In genomic region chr7:38019770-38020169, GRCm38 (mm10) we compare ENCODE assay signal across 7 mouse cellular contexts. TPM values are rescaled to one million over a fixed set of nuclear protein-coding genes. Genes with fewer than 3 reads are reported as not detected.
DNase-seq lines count a peak whose midpoint lies in the region; ATAC-seq and TF ChIP-seq lines count a peak whose summit lies in the region.

No protein-coding gene starts in this region.

- no peak for TF ChIP-seq CTCF in olfactory bulb, adult 2 months (IDR thresholded peaks at IDR 0.05; ENCODE audit: insufficient read depth, low read depth, low read length)

- DNase-seq in lung, postnatal 14 days: no peak
- no peak for DNase-seq in forebrain, embryonic 11.5 days (ENCODE audit: low spot score)
- no peak for DNase-seq in frontal cortex, adult 2 months (ENCODE audit: extremely low spot score in 1 of 2, low spot score in 1 of 2)
- no peak for DNase-seq in thymus, adult 18-20 months

- H3K9me3 ChIP-seq in lung, embryonic 15.5 days: no peaks in the 10 kb centered on the region
- no peaks in the 10 kb centered on the region for H3K9me3 ChIP-seq in forebrain, embryonic 11.5 days (ENCODE audit: control insufficient read depth, low read length)
- no peaks in the 10 kb centered on the region for H3K9me3 ChIP-seq in limb, embryonic 12.5 days

- H3K4me3 ChIP-seq in lung, embryonic 15.5 days: peak overlapping the region; percentile 97
- no peak overlapping the region; the same call in 1 of the 2 replicates for H3K4me3 ChIP-seq in forebrain, embryonic 11.5 days (ENCODE audit: low read depth, low read length)
- peak overlapping the region; percentile 89 for H3K4me3 ChIP-seq in limb, embryonic 12.5 days (replicated peaks)
- H3K4me3 ChIP-seq in olfactory bulb, adult 2 months (ENCODE audit: insufficient read depth, low read depth, low read length): peak overlapping the region; percentile 80

- H3K4me1 ChIP-seq in lung, embryonic 15.5 days: peaks cover 14% of the 10 kb centered on the region; the same call in 1 of the 2 replicates
- H3K4me1 ChIP-seq in forebrain, embryonic 11.5 days (replicated peaks; ENCODE audit: control insufficient read depth, insufficient read depth, low read length): no peaks in the 10 kb centered on the region
- no peaks in the 10 kb centered on the region for H3K4me1 ChIP-seq in limb, embryonic 12.5 days (replicated peaks)
- H3K4me1 ChIP-seq in olfactory bulb, adult 2 months (ENCODE audit: control insufficient read depth, insufficient read depth, low read length): peaks cover 4% of the 10 kb centered on the region; the same call in 1 of the 2 replicates

- no peak overlapping the region for H3K27ac ChIP-seq in lung, embryonic 15.5 days
- no peak overlapping the region for H3K27ac ChIP-seq in forebrain, embryonic 11.5 days (ENCODE audit: low read depth, low read length)
- no peak overlapping the region for H3K27ac ChIP-seq in limb, embryonic 12.5 days
- H3K27ac ChIP-seq in olfactory bulb, adult 2 months (ENCODE audit: insufficient read depth, low read depth, low read length): peak overlapping the region; percentile 62; the same call in 1 of the 2 replicates

- TF ChIP-seq POLR2A in olfactory bulb, adult 2 months (IDR thresholded peaks at IDR 0.05; ENCODE audit: insufficient read depth, low read depth, low read length): no peak

- H3K36me3 ChIP-seq in lung, embryonic 15.5 days: no peaks in the 10 kb centered on the region
- no peaks in the 10 kb centered on the region for H3K36me3 ChIP-seq in forebrain, embryonic 11.5 days (ENCODE audit: control insufficient read depth, insufficient read depth, low read length)
- no peaks in the 10 kb centered on the region for H3K36me3 ChIP-seq in limb, embryonic 12.5 days

- H3K9ac ChIP-seq in lung, embryonic 15.5 days: 0 out of 2 replicates have a peak overlapping the region, but pooled peaks have one; percentile 89
- H3K9ac ChIP-seq in forebrain, embryonic 11.5 days (ENCODE audit: low read length): no peak overlapping the region
- no peak overlapping the region; the same call in 1 of the 2 replicates for H3K9ac ChIP-seq in limb, embryonic 12.5 days (replicated peaks)

- H3K27me3 ChIP-seq in lung, embryonic 15.5 days: no peaks in the 10 kb centered on the region
- no peaks in the 10 kb centered on the region for H3K27me3 ChIP-seq in forebrain, embryonic 11.5 days (ENCODE audit: control insufficient read depth, insufficient read depth, low read length)
- no peaks in the 10 kb centered on the region for H3K27me3 ChIP-seq in limb, embryonic 12.5 days

- peak overlapping the region; percentile 73 for H3K4me2 ChIP-seq in lung, embryonic 15.5 days
- peak overlapping the region; percentile 64 for H3K4me2 ChIP-seq in forebrain, embryonic 11.5 days (ENCODE audit: low read depth, low read length, severe bottlenecking)
- peak overlapping the region; percentile 62 for H3K4me2 ChIP-seq in limb, embryonic 12.5 days

- ATAC-seq in lung, embryonic 15.5 days (ENCODE audit: borderline replicate concordance, extremely low read depth, low FRiP score, low TSS enrichment): 0 out of 2 replicates have a peak, but pooled peaks have one; percentile 12
- peak; percentile 21; the same call in 1 of the 2 replicates for ATAC-seq in forebrain, embryonic 11.5 days (replicated peaks; ENCODE audit: low FRiP score)
- ATAC-seq in limb, embryonic 12.5 days (ENCODE audit: insufficient number of reproducible peaks, insufficient read depth, low FRiP score, low TSS enrichment, low read depth): peak; percentile 49

- WGBS in lung, embryonic 15.5 days: 25% methylated on average over 2 of the region's 2 CpGs
- WGBS in forebrain, embryonic 11.5 days: 40% methylated on average over 2 of the region's 2 CpGs
- 32% methylated on average over 2 of the region's 2 CpGs for WGBS in limb, embryonic 12.5 days
- 39% methylated on average over 2 of the region's 2 CpGs for WGBS in olfactory bulb, adult 2 months

RNA-seq across cellular contexts. Expression of gene Uri1, which starts 3.6 kb away (rescaled TPM):
- polyA plus RNA-seq in lung, embryonic 15.5 days (2015; fragmentation: Nextera tagmentation; extraction: Ambion mirVana): 55.8 and 58.8 TPM in 2 replicates
- polyA plus RNA-seq in forebrain, embryonic 11.5 days (2014; fragmentation: Nextera tagmentation; extraction: Ambion mirVana): 50.5 and 51.4 TPM in 2 replicates
- 46.0 and 47.8 TPM in 2 replicates for polyA plus RNA-seq in limb, embryonic 12.5 days (2016; fragmentation: Nextera tagmentation; extraction: Ambion mirVana)
- not detected in 2 replicates for polyA plus RNA-seq in olfactory bulb, adult 2 months (2012; ENCODE audit: insufficient read depth, insufficient read length, low replicate concordance, missing spikeins)
- 35.5 and 39.9 TPM in 2 replicates for polyA plus RNA-seq in frontal cortex, adult 2 months (2012; rRNA removed)
